Mouse (Mus musculus) myocyte (in vitro differentiated cells): ENCODE data around the gene Zcchc8.

Experiments
- E2F4 ChIP-seq: IDR thresholded peaks from one replicate; pipeline ENCODE4 v1.6.1; 2011; ENCODE audit warnings: mild to moderate bottlenecking, control low read depth, moderate library complexity; ENCODE audit not compliant: insufficient read depth
- MAX ChIP-seq: IDR thresholded peaks from one replicate; pipeline ENCODE4 v1.6.1; 2011; ENCODE audit warnings: low read depth, mild to moderate bottlenecking, control low read depth
- MYOD1 ChIP-seq, 3 experiments: IDR thresholded peaks; one replicate each; pipeline ENCODE4 v1.6.1; 2011; ENCODE audit warnings: control low read depth in 2 of 3, low read depth in 2 of 3, mild to moderate bottlenecking in 2 of 3, moderate library complexity in 1 of 3; ENCODE audit not compliant: insufficient read length in 2 of 3, control insufficient read depth in 1 of 3
- MYOG ChIP-seq, 3 experiments: IDR thresholded peaks; one replicate each; pipeline ENCODE4 v1.6.1; 2011; ENCODE audit warnings: control low read depth in 2 of 3, low read depth in 2 of 3, mild to moderate bottlenecking in 2 of 3; ENCODE audit not compliant: insufficient read length in 2 of 3, control insufficient read depth in 1 of 3, insufficient read depth in 1 of 3
- POLR2A ChIP-seq: IDR thresholded peaks from one replicate; pipeline ENCODE4 v1.6.1; 2011; ENCODE audit warnings: low read depth, mild to moderate bottlenecking, control low read depth, moderate library complexity; ENCODE audit not compliant: insufficient read length
- POLR2AphosphoS2 ChIP-seq: IDR thresholded peaks from one replicate; pipeline ENCODE4 v1.6.1; 2011; ENCODE audit warnings: low read depth, control low read depth; ENCODE audit not compliant: insufficient read length
- TCF12 ChIP-seq: IDR thresholded peaks from one replicate; pipeline ENCODE4 v1.6.1; 2011; ENCODE audit warnings: mild to moderate bottlenecking, control low read depth; ENCODE audit not compliant: poor library complexity, insufficient read depth, severe bottlenecking

DNA sequence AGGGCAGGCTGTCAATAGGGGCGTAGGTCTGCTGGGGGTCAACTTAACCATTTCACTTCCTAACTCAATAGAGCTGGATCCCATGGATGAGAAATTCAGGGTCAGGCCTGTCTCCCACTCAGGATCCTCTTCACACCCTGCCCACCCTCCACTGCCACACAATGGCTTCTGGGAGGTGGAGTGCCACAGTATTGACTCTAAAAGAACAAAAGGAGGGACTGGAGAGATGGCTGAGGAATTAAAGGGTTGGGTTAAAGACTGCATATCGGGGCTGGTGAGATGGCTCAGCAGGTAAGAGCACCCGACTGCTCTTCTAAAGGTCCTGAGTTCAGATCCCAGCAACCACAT lies 49.5 kb downstream of the Zcchc8 start:
- TF ChIP-seq POLR2AphosphoS2 (no peak), MYOG (IDR thresholded peaks at IDR 0.05; ENCODE audit: control insufficient read depth in 1 of 3, insufficient read depth in 1 of 3, insufficient read length in 2 of 3, low read depth in 2 of 3) (no peak), POLR2A (no peak), MAX (no peak), E2F4 (no peak), TCF12 (no peak), MYOD1 (IDR thresholded peaks at IDR 0.05; ENCODE audit: control insufficient read depth in 1 of 3, insufficient read length in 2 of 3, low read depth in 2 of 3) (no peak)
